Mouse (Mus musculus): Measurements from ENCODE around the gene Csf1. TPM values are rescaled to one million over a fixed set of nuclear protein-coding genes. Genes with fewer than 3 reads are reported as not detected.

Gene Csf1
- polyA plus RNA-seq, 1 experiment: 0.02 TPM

- Histone ChIP-seq H3K36me3 (ENCODE audit: control insufficient read depth) (no peaks in the 10 kb centered on the region), H3K9me3 (ENCODE audit: control insufficient read depth, low read length) (no peaks in the 10 kb centered on the region)
- TF ChIP-seq TAL1 (IDR thresholded peaks at IDR 0.05; ENCODE audit: low read length) (no peak), GATA1 (IDR thresholded peaks at IDR 0.05; ENCODE audit: low read length) (no peak)
Observed at GRCm38 (mm10) chr3:107794890-107795289, 34.6 kb upstream of the Csf1 start.

DNA sequence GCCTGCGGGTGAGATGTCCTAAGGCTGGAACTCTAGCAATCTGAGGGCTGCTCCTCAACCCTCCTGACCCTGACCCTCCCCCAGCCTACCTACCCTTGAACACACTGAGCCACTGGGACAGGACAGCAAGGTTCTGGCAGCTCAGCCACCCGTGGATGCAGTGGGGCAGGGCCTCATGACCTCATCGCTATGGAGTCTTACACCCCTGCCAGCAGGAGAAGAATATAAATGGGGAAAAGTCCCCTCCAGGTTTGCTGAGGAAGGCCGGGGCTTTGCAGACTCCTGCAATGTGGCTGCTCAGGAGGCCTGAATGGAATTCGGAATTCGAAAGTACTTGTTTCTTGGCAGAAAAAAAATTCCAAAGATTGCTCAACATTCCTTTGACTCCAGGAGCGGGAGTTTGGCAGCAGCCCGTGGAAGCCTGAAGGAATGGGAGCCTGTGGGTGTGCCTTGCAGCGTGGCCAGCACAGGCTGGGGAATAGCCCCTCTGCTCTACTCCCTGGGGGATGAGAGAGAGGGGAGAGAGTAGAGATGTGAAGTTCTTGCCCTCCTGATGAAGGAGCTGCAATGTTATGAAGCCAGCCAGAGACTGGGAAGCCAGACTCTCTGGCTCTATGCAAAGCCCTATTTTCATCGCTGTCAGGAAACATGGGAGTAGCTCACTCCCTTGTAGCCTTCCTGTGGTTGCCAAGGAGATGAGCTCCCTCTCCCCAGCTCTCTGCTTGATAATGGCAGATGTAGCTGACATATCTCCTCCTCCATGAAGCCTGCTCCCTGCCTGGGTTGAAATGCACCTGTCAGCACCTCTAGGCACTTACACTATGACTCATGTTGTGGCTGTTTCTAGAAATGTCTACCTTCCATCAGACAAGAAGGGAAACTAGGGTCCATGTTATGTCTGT is 33.3 kb upstream of the Csf1 start:
- no peaks in the 10 kb centered on the region for H3K36me3 ChIP-seq (ENCODE audit: control insufficient read depth)
- no peak overlapping the region for H3K4me3 ChIP-seq (replicated peaks)
- H3K27me3 ChIP-seq (ENCODE audit: control insufficient read depth): no peaks in the 10 kb centered on the region
- no peaks in the 10 kb centered on the region for H3K9me3 ChIP-seq (ENCODE audit: control insufficient read depth, low read length)
- TF ChIP-seq TAL1 (IDR thresholded peaks at IDR 0.05; ENCODE audit: low read length) (no peak), GATA1 (IDR thresholded peaks at IDR 0.05; ENCODE audit: low read length) (no peak)
- no peaks in the 10 kb centered on the region for H3K4me1 ChIP-seq (ENCODE audit: control insufficient read depth)

More at GRCm38 (mm10) chr3:107794890-107795289, 34.6 kb upstream of the Csf1 start:
- no peaks in the 10 kb centered on the region for H3K4me1 ChIP-seq (ENCODE audit: control insufficient read depth)
- H3K4me3 ChIP-seq (replicated peaks): no peak overlapping the region
- no peaks in the 10 kb centered on the region for H3K27me3 ChIP-seq (ENCODE audit: control insufficient read depth)

DNA sequence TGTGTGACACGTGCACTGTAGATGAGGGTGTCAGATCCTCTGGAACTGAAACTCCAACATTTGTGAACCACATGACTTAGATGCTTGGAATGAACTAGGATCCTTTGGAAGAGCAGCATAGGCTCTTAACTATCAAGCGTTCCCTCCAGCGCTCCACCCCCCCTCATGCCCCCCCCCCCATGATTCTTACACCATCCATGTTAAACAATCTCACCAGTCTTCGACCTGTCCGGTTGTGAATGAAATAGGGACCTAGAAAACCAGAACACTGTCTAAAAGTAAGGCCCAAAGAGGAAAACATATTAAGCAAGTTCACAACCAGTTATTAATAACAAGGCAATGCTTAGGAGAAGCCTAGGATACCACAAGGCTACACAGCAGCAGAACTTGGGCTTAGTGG is 32.5 kb upstream of the Csf1 start:
- H3K27me3 ChIP-seq (ENCODE audit: control insufficient read depth): no peaks in the 10 kb centered on the region
- H3K4me3 ChIP-seq (replicated peaks): no peak overlapping the region
- H3K4me1 ChIP-seq (ENCODE audit: control insufficient read depth): no peaks in the 10 kb centered on the region; the same call in 1 of the 2 replicates
- no peaks in the 10 kb centered on the region for H3K9me3 ChIP-seq (ENCODE audit: control insufficient read depth, low read length)
- no peaks in the 10 kb centered on the region for H3K36me3 ChIP-seq (ENCODE audit: control insufficient read depth)
- TF ChIP-seq GATA1 (IDR thresholded peaks at IDR 0.05; ENCODE audit: low read length) (no peak), TAL1 (IDR thresholded peaks at IDR 0.05; ENCODE audit: low read length) (no peak)

DNA sequence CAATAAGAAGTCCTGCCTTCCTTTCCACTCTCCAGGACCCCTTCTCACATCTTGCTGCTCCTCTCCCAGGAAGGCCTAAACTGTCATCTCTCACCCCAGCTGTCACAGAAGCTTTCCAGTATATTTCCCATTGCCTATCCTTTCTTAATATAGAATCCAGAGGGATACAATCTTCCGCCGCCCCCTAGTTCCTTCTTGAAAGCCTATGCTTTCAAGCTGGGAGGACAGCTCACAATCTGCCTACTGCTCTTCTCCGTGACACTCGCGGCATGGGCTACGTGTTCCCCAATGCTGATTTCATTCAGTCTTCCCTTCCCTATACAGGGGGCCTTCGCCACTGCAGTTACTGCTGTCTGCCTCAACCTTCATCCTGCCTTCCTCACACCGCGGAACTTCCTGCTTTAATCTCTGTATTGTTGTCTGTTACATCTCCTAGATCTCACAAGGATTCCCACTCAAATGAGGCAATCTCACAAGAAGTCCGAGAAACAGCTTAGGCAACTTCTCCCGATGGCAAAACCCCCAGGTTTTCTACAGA is 30.6 kb upstream of the Csf1 start:
- no peak for TF ChIP-seq TAL1 (IDR thresholded peaks at IDR 0.05; ENCODE audit: low read length)
- TF ChIP-seq GATA1 (IDR thresholded peaks at IDR 0.05; ENCODE audit: low read length): no peak
- Histone ChIP-seq H3K27me3 (ENCODE audit: control insufficient read depth) (no peaks in the 10 kb centered on the region), H3K4me1 (ENCODE audit: control insufficient read depth) (no peaks in the 10 kb centered on the region; the same call in 1 of the 2 replicates), H3K4me3 (replicated peaks) (no peak overlapping the region), H3K36me3 (ENCODE audit: control insufficient read depth) (no peaks in the 10 kb centered on the region), H3K9me3 (ENCODE audit: control insufficient read depth, low read length) (no peaks in the 10 kb centered on the region)

DNA sequence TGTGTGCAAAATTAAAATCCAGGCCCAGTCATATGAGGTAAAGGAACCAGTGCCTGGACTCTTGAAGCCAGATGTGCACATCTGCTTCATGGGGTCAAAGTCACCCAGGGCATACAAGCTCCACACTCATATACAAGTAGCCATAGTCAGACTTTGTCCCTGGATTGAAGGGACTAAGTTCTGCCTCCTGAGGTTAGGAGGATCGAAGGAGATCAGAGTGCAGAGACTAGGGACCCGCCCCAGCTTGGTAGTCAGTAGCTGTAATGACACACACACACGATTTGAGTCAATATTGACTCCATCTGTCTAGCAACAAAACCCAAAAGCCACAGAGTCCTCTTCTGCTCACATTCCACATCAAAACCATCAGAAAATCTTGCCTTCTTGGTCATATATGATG is 30.0 kb upstream of the Csf1 start:
- no peaks in the 10 kb centered on the region for H3K9me3 ChIP-seq (ENCODE audit: control insufficient read depth, low read length)
- no peaks in the 10 kb centered on the region; the same call in 1 of the 2 replicates for H3K4me1 ChIP-seq (ENCODE audit: control insufficient read depth)
- no peaks in the 10 kb centered on the region for H3K36me3 ChIP-seq (ENCODE audit: control insufficient read depth)
- H3K4me3 ChIP-seq (replicated peaks): no peak overlapping the region
- TF ChIP-seq TAL1 (IDR thresholded peaks at IDR 0.05; ENCODE audit: low read length) (no peak), GATA1 (IDR thresholded peaks at IDR 0.05; ENCODE audit: low read length) (no peak)
- H3K27me3 ChIP-seq (ENCODE audit: control insufficient read depth): no peaks in the 10 kb centered on the region

- H3K4me3 ChIP-seq (replicated peaks): no peak overlapping the region
- no peak for TF ChIP-seq TAL1 (IDR thresholded peaks at IDR 0.05; ENCODE audit: low read length)
- TF ChIP-seq GATA1 (IDR thresholded peaks at IDR 0.05; ENCODE audit: low read length): no peak
- no peaks in the 10 kb centered on the region; the same call in 1 of the 2 replicates for H3K4me1 ChIP-seq (ENCODE audit: control insufficient read depth)
- no peaks in the 10 kb centered on the region for H3K9me3 ChIP-seq (ENCODE audit: control insufficient read depth, low read length)
- no peaks in the 10 kb centered on the region for H3K36me3 ChIP-seq (ENCODE audit: control insufficient read depth)
- H3K27me3 ChIP-seq (ENCODE audit: control insufficient read depth): no peaks in the 10 kb centered on the region
Observed at GRCm38 (mm10) chr3:107788885-107789284, 28.6 kb upstream of the Csf1 start.

- no peak for TF ChIP-seq GATA1 (IDR thresholded peaks at IDR 0.05; ENCODE audit: low read length)
- TF ChIP-seq TAL1 (IDR thresholded peaks at IDR 0.05; ENCODE audit: low read length): no peak
- H3K36me3 ChIP-seq (ENCODE audit: control insufficient read depth): no peaks in the 10 kb centered on the region
- no peaks in the 10 kb centered on the region for H3K27me3 ChIP-seq (ENCODE audit: control insufficient read depth)
- no peak overlapping the region for H3K4me3 ChIP-seq (replicated peaks)
- H3K4me1 ChIP-seq (ENCODE audit: control insufficient read depth): no peaks in the 10 kb centered on the region; the same call in 1 of the 2 replicates
- no peaks in the 10 kb centered on the region for H3K9me3 ChIP-seq (ENCODE audit: control insufficient read depth, low read length)
Observed at GRCm38 (mm10) chr3:107787613-107788501, 27.6 kb upstream of the Csf1 start.

DNA sequence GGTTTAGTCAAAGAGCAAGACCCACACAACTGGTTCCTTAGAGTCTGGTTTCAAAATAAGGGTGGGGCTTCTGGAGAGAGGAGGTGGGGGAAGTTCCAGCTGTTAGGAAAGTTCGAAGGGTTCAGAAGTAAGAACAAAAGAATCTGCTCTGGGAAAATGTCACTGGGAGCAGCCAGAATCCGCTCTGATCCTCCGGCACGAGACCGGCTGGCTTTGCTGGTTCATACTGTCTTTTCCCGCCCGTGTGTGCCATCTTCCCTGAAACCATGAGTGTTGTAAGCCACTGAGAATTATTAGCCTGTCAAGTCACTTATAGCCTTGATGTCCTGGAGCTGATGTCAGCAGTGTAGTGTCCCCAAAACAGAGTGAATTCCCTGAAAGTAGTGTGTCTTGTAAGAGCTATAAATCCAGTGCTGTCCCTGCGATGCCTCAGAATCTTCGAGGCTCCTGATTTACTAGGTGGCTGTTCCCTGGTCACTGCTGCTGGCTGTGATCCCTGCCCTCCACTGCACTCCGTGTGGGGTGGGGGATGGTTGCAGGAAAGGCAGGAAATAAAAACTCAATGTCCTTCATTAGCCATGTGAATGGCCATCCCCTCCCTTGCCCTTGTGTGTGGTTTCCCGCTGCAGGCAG is 26.8 kb upstream of the Csf1 start:
- no peaks in the 10 kb centered on the region for H3K27me3 ChIP-seq (ENCODE audit: control insufficient read depth)
- no peaks in the 10 kb centered on the region for H3K9me3 ChIP-seq (ENCODE audit: control insufficient read depth, low read length)
- no peak for TF ChIP-seq TAL1 (IDR thresholded peaks at IDR 0.05; ENCODE audit: low read length)
- TF ChIP-seq GATA1 (IDR thresholded peaks at IDR 0.05; ENCODE audit: low read length): no peak
- H3K4me3 ChIP-seq (replicated peaks): no peak overlapping the region
- H3K4me1 ChIP-seq (ENCODE audit: control insufficient read depth): no peaks in the 10 kb centered on the region; the same call in 1 of the 2 replicates
- H3K36me3 ChIP-seq (ENCODE audit: control insufficient read depth): no peaks in the 10 kb centered on the region

Data from erythroblast, embryonic 14.5 days (primary cell).